Mouse (Mus musculus) liver (tissue): ENCODE results near the gene Ifi203.
"Not testable (repeated sequence)": the region's sequence is repeated elsewhere in the genome, so short reads cannot be mapped to it uniquely, and the experiment has no call there.

Source experiments
- DNase-seq: peaks from one replicate; pipeline ENCODE4 v3.0.0-alpha.2; 2020; ENCODE audit warnings: mixed read lengths

Gene Ifi203

DNA sequence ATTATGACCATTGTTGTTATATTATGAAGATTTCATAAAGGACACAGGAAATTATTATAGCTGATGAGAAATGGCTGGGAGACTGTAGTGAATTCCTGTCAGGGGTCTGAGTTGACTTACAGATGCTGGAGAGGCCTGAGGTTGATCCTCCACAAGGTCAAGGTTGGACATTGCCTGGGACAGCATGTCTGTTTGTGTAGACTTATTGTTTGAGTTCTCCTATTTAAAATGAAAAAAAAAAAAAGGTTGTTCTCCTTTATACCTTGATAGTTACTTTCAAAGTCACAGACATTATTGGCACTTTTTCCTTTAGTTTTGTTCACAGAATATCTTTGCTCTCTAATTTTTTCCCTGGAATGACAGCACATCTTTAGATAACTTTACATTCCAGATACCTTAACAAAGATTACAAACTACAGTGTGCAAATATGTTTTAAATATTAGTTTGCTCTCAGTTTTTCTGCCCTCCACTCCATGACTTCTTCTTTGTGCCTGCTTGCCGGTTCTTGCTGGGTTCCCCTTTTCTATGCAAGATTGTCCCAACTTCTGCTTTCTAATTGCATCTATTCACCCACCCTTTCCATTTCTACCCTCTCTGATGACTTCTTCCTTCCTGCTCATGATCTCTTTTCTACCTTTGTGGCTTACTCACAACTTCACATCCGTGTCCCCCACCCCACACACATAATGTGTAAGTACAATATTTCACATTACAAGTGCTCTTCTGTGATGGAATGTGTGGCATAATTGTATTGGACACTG lies 55.3 kb downstream of the Ifi203 start:
- DNase-seq: not testable (repeated sequence)

DNA sequence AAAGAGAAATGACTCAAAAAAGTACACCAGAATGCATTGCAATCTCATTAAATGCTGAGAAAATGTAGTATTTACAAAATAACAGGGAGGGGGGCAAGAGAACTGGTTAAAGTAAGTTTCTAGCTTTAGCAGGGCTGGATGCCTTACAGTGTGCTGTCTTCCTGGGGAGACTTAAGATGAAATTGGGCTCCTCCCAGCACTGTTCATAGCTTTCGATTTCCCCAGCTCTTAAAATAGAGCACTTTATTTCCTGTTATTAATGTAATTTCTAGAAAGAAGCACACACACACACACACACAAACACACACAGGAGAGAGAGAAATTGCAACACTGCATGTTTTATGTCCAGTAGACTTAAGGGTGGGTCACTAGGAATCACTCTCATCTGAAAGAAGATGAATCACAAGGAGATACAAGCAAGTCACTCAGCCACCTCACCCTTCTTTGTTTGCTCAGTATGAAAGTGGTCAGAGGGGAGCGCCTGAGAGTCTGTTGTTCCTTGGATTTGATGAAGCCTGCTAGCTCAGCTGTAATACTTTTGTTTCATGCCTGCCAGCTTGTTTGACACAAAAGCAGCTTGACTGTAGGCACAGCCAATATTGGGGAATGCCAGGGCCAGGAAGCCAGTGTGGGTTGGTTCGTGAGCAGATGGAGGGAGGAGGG lies 62.3 kb downstream of the Ifi203 start:
- not testable (repeated sequence) for DNase-seq

DNA sequence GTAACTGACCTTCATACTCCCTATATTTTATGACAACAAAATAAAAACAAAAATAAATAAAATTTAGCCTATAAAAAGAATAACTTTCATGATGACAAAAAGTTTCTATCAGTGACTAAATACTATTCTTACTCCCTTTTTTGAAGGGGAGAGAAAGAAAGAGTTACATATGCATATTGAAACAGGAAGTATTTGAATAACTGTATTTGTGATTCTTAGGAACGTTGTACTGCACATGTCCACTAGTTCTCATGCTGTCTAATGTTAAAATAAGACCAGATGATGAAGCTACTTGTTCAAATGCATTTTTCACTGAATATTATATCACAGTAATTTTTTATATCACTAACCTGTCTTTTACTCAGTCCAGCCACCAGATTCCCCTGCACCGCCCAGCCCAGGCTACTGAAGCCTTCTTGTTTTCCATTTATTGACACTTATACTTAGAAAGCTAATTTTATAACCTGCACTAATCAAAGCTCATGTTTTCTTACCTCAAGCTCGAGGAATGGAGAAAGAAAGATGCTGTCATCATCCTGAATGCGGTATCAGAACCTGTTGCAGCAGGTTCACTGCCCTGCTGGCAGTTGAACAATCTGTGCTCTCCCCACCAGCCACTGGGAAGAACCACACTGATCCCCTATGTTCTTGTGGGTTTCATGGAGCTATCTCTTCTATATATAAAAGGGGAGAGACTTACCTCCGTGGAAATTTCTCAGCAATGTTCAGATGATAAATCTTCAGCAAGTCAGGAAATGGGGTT lies 63.1 kb downstream of the Ifi203 start:
- not testable (repeated sequence) for DNase-seq

DNA sequence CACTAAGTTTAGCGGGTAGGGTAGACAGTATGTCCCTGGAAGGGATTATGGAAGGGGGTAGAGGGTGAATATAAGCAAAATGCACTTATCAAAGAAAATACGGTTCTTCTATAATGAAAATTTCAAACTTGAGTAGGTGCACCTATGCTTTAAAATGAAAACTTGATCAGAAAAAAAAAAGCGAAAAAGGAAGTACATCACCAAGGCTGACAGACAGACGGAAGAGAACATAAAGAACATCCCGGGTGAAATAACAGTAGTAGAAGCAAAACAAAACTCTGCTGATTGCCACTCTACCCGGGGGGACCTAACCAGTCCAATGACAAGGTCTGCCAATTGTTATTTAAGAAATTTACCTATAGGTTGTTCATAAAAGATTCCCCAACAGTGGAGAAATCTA lies 64.2 kb downstream of the Ifi203 start:
- not testable (repeated sequence) for DNase-seq

DNA sequence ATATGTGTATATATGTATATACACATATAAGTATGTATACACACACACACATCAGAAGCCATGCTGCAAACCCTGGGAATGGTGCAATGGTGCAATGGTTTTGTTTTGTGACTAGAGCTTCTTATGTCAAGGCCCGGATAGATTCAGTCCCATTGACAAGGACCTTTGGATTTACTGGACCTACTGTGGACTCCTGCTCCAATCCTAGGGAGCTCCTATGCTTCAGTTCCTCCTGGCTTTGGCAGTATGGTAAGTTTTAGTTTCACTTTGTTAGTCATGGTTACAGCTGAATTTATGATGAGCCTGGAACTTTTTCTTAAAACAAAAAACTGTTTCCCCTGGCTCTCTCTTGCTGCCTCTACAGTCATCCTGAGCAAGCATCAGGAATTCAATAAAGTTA lies 65.3 kb downstream of the Ifi203 start:
- not testable (repeated sequence) for DNase-seq
